Mouse (Mus musculus) E14TG2a.4 (cell line): ENCODE measurements around the gene Hist1h2bh.
A peak's percentile ranks its signal among the peaks of the same experiment; 100 is the strongest.

Experiments
- H3K27me3 ChIP-seq: 2 replicates; pipeline ENCODE4 v1.6.1; 2014; ENCODE audit warnings: low read length, control low read depth; ENCODE audit not compliant: insufficient read depth
- H3K36me3 ChIP-seq: 2 replicates; pipeline ENCODE4 v1.6.1; 2014; ENCODE audit warnings: low read length, control low read depth; ENCODE audit not compliant: insufficient read depth
- H3K4me1 ChIP-seq: replicated peaks from 2 replicates; pipeline ENCODE4 v1.6.1; 2014; ENCODE audit warnings: low read depth, low read length, control low read depth
- H3K4me3 ChIP-seq: replicated peaks from 2 replicates; pipeline ENCODE4 v1.5.1; 2014; ENCODE audit warnings: mild to moderate bottlenecking, low read length
- H3K9me3 ChIP-seq: 2 replicates; pipeline ENCODE4 v1.6.1; 2014; ENCODE audit warnings: low read length, control low read depth
- CTCF ChIP-seq: conservative IDR thresholded peaks from 2 replicates; pipeline ENCODE4 v1.5.1; 2014; ENCODE audit warnings: low read length
- NANOG ChIP-seq: IDR thresholded peaks from 2 replicates; pipeline ENCODE4 v1.6.1; 2014; ENCODE audit warnings: borderline replicate concordance, low read length, mixed read lengths
- POU5F1 ChIP-seq: IDR thresholded peaks from 2 replicates; pipeline ENCODE4 v1.6.1; 2014; ENCODE audit warnings: low read length, borderline replicate concordance

The Hist1h2bh gene

DNA sequence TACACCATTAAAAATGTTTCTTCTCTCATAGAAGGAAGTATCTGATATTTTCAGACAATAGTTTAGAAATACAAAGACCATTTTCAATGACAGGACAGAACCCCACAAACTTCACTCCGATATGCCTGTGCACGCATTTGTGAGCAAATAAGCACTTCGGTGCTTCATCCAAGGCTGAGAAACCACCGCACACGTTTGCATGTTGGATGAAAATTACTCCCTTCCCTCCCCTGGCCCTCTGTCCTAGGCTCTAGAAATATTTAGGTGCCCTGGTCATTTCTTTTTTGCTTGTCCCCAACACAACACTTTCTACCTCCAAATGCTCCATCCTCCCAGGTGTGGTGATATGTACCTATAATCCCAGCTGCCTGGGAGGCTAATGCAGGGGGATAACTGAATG is 41.7 kb downstream of the Hist1h2bh start:
- H3K36me3 ChIP-seq: no peaks in the 10 kb centered on the region
- no peaks in the 10 kb centered on the region for H3K9me3 ChIP-seq

DNA sequence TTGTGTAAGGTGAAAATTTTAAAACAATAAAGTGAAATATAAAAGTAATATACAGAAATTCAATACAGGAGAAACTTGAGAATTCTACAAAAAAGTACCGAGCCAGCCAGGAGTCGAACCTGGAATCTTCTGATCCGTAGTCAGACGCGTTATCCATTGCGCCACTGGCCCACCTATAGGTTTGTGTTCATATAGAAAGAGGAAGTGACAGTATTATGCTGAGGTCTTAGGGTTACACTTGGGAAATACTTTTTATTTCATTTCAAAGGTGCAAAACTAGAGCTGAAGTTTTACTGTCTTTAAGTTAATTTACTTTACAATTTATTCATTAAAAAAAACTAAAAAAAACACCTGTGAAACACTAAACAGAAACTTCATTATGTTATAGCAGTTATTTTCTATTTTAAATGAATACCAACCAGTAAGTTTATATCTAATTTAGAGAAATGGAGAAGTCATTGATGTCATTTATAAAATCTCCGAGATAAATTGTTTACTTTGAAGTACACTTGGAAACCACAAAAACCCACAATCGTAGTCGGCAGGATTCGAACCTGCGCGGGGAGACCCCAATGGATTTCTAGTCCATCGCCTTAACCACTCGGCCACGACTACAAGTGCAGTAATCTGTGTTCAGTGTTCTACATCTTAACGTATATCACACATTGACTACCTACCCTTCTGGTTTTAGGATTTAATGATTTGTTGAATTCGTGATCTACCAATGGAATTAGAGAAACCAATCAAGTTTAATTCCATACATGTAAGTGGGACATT is 42.6 kb downstream of the Hist1h2bh start:
- TF ChIP-seq POU5F1: no peak
- Histone ChIP-seq H3K27me3 (no peaks in the 10 kb centered on the region), H3K4me3 (peak overlapping the region; percentile 76), H3K4me1 (peaks cover 71% of the 10 kb centered on the region), H3K9me3 (no peaks in the 10 kb centered on the region), H3K36me3 (no peaks in the 10 kb centered on the region)

More for the DNA sequence above, 41.7 kb downstream of the Hist1h2bh start:
- peaks cover 67% of the 10 kb centered on the region for H3K4me1 ChIP-seq
- H3K4me3 ChIP-seq: peak overlapping the region; percentile 76
- no peaks in the 10 kb centered on the region for H3K27me3 ChIP-seq
- no peak for TF ChIP-seq CTCF
- TF ChIP-seq POU5F1: no peak
- no peak for TF ChIP-seq NANOG

DNA sequence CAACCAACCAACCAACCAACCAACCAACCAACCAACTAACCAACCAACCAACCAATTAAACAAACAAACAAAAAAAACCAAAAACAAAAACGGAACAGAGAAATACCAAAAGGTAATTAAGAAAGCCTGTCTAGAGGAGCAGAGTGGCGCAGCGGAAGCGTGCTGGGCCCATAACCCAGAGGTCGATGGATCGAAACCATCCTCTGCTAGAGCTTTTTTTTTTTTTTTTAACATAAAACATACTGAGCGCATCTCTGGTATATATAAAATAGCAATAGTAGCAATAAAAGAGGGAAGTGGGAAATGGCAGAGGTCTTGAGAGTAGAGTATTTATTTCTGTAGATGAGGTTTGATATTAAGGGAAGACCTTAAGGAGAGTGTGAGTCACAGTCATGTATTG is 43.2 kb downstream of the Hist1h2bh start:
- no peaks in the 10 kb centered on the region for H3K36me3 ChIP-seq
- peak overlapping the region; percentile 76 for H3K4me3 ChIP-seq
- H3K9me3 ChIP-seq: no peaks in the 10 kb centered on the region
- peaks cover 71% of the 10 kb centered on the region for H3K4me1 ChIP-seq
- TF ChIP-seq NANOG: no peak
- no peak for TF ChIP-seq POU5F1
- TF ChIP-seq CTCF: no peak
- no peaks in the 10 kb centered on the region for H3K27me3 ChIP-seq

DNA sequence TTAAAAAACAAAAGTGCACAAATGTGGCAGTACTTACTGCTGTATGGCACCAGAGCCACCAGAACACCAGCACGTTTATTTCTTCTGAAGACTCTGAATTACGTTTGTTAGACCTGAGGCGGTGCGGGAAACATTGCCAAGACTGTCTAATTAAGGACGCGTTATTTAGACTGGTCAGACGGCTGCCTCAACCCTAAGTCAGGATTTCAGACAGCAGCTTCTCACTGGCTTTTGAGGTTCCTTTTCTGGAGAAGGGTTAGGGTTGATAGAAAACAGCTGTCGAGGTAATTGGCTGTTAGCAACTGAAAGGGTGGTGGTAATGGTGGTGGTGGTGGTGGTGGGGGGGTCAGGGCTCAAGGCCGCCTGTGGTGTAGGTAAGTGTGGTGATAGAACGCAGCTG is 44.5 kb downstream of the Hist1h2bh start:
- Histone ChIP-seq H3K4me3 (peak overlapping the region; percentile 76), H3K4me1 (peaks cover 68% of the 10 kb centered on the region), H3K9me3 (no peaks in the 10 kb centered on the region), H3K36me3 (no peaks in the 10 kb centered on the region), H3K27me3 (no peaks in the 10 kb centered on the region)
- no peak for TF ChIP-seq CTCF
- TF ChIP-seq POU5F1: no peak

DNA sequence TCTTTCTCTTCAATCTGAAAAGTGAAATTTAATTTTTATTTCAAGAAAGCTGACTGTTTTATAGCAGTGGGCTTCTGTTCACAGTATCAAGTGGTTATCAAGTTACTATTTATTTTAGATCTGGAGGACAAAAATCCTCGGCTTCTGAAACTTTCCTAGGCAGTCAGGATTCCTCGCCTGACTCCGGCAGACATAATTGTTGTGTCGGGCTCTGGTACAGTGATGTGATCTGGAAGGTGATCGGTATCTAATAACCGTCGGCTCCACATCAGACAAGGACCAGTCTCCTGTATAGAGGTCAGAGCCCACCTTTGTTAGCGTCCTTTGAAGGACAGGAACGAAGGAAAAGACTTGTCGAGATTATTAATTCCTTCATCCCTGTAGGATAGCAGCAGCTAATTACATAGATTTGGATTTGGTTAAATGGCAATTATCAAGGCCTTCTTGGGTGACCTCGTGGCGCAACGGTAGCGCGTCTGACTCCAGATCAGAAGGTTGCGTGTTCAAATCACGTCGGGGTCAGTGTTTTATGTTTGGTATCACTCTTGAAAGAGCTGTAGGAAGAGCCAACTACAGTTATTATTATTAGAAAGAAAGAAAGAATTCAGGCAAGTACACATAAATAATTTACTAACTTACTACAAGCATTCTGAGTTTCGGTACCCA is 45.4 kb downstream of the Hist1h2bh start:
- Histone ChIP-seq H3K27me3 (no peaks in the 10 kb centered on the region), H3K36me3 (no peaks in the 10 kb centered on the region), H3K9me3 (no peaks in the 10 kb centered on the region), H3K4me1 (peaks cover 70% of the 10 kb centered on the region), H3K4me3 (peak overlapping the region; percentile 76)
- TF ChIP-seq CTCF (no peak), POU5F1 (no peak), NANOG (no peak)

DNA sequence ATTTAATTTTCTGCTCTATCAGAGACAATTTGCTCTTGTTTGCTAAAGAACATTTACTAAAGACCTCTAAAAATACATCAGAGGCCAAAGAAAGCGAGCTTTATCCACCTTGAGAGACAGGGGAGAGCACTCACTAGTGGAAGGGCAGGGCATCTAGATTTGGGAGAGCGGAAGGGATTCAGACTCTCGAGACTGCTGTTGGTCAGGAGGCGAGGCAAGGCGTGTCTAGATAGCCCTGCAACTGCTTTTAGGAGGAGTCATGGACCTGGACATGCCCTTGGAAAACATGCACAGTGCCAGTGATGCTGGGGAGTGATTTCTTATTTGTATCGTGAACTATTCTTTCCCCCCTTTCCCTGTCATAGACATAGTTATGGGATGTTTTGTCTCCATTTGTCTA is 47.7 kb downstream of the Hist1h2bh start:
- H3K4me3 ChIP-seq: peak overlapping the region; percentile 32; the same call in 1 of the 2 replicates

GRCm38 (mm10) chr13:23491990-23492389 is 51.2 kb downstream of the Hist1h2bh start:
- TF ChIP-seq CTCF: no peak
- peak; percentile 58; the same call in 1 of the 2 replicates for TF ChIP-seq POU5F1
- peak; percentile 75; the same call in 1 of the 2 replicates for TF ChIP-seq NANOG
- Histone ChIP-seq H3K27me3 (peaks cover 10% of the 10 kb centered on the region), H3K9me3 (no peaks in the 10 kb centered on the region), H3K36me3 (no peaks in the 10 kb centered on the region), H3K4me1 (peaks cover 75% of the 10 kb centered on the region), H3K4me3 (peak overlapping the region; percentile 41)

More for the DNA sequence above, 47.7 kb downstream of the Hist1h2bh start:
- TF ChIP-seq CTCF: no peak
- no peak for TF ChIP-seq NANOG
- TF ChIP-seq POU5F1: no peak
- H3K36me3 ChIP-seq: no peaks in the 10 kb centered on the region
- no peaks in the 10 kb centered on the region for H3K9me3 ChIP-seq
- H3K4me1 ChIP-seq: peaks cover 71% of the 10 kb centered on the region
- H3K27me3 ChIP-seq: no peaks in the 10 kb centered on the region
